In genomic region chr2:32823579-32824154, GRCm38 (mm10) we compare ENCODE assay signal across 16 mouse cellular contexts. TPM values are rescaled to one million over a fixed set of nuclear protein-coding genes. Genes with fewer than 3 reads are reported as not detected.
DNase-seq lines count a peak whose midpoint lies in the region; ATAC-seq lines count a peak whose summit lies in the region.
"Had no signal": no experiment of that assay in that cellular context is flagged by ENCODE, and none has a peak within 500 bp of the region (broad histone marks: within the 10 kb centered on the region; RNA-seq: fewer than 3 reads in every experiment).

No protein-coding gene starts in this region.

- no peak overlapping the region for H3K9ac ChIP-seq in midbrain, embryonic 16.5 days (ENCODE audit: low read depth, low read length)
- H3K9ac ChIP-seq in limb, embryonic 13.5 days = no peak overlapping the region
- H3K9ac ChIP-seq: forebrain, postnatal 0 days; liver, embryonic 15.5 days had no signal

- no peak overlapping the region for H3K4me3 ChIP-seq in midbrain, embryonic 10.5 days
- no peak overlapping the region for H3K4me3 ChIP-seq in midbrain, embryonic 16.5 days (ENCODE audit: low read depth, low read length)
- no peak overlapping the region for H3K4me3 ChIP-seq in embryonic facial prominence, embryonic 10.5 days
- no peak overlapping the region for H3K4me3 ChIP-seq in limb, embryonic 13.5 days
- H3K4me3 ChIP-seq: heart, adult 2 months; liver, embryonic 15.5 days had no signal

- peaks cover 5% of the 10 kb centered on the region for H3K36me3 ChIP-seq in midbrain, embryonic 10.5 days
- H3K36me3 ChIP-seq in midbrain, embryonic 16.5 days (ENCODE audit: control insufficient read depth, insufficient read depth, low read length) = no peaks in the 10 kb centered on the region; the same call in 1 of the 2 replicates
- H3K36me3 ChIP-seq in embryonic facial prominence, embryonic 10.5 days (replicated peaks) = 0 out of 2 replicates have a peak, but pooled peaks cover 4% of the 10 kb centered on the region
- H3K36me3 ChIP-seq in limb, embryonic 13.5 days = peaks cover 6% of the 10 kb centered on the region; the same call in 1 of the 2 replicates
- H3K36me3 ChIP-seq: liver, embryonic 15.5 days had no signal

- H3K9me3 ChIP-seq in midbrain, embryonic 10.5 days (replicated peaks) = no peaks in the 10 kb centered on the region
- no peaks in the 10 kb centered on the region for H3K9me3 ChIP-seq in midbrain, embryonic 16.5 days (replicated peaks; ENCODE audit: control insufficient read depth, low read length, poor library complexity, severe bottlenecking)
- no peaks in the 10 kb centered on the region for H3K9me3 ChIP-seq in embryonic facial prominence, embryonic 10.5 days
- H3K9me3 ChIP-seq in limb, embryonic 13.5 days = no peaks in the 10 kb centered on the region
- H3K9me3 ChIP-seq: G1E; liver, embryonic 15.5 days had no signal

- no peak for ATAC-seq in midbrain, embryonic 16.5 days
- no peak for ATAC-seq in limb, embryonic 13.5 days (ENCODE audit: low FRiP score, low read depth)
- ATAC-seq: activated CD4-positive, CD25-positive, alpha-beta regulatory T cell, adult 4 months; forebrain, postnatal 0 days had no signal

- 76% methylated on average over 8 of the region's 8 CpGs for WGBS in midbrain, embryonic 10.5 days
- WGBS in midbrain, embryonic 16.5 days = 63% methylated on average over 8 of the region's 8 CpGs
- 68% methylated on average over 8 of the region's 8 CpGs for WGBS in embryonic facial prominence, embryonic 10.5 days
- WGBS in limb, embryonic 13.5 days = 60% methylated on average over 8 of the region's 8 CpGs

- no peaks in the 10 kb centered on the region for H3K27me3 ChIP-seq in midbrain, embryonic 10.5 days (ENCODE audit: low read depth, poor library complexity, severe bottlenecking)
- H3K27me3 ChIP-seq in midbrain, embryonic 16.5 days (ENCODE audit: control insufficient read depth, insufficient read depth, low read depth, low read length) = no peaks in the 10 kb centered on the region
- no peaks in the 10 kb centered on the region for H3K27me3 ChIP-seq in embryonic facial prominence, embryonic 10.5 days (replicated peaks; ENCODE audit: low read depth, poor library complexity, severe bottlenecking)
- H3K27me3 ChIP-seq in limb, embryonic 13.5 days = no peaks in the 10 kb centered on the region
- H3K27me3 ChIP-seq: liver, embryonic 15.5 days had no signal

- H3K4me2 ChIP-seq in midbrain, embryonic 16.5 days (ENCODE audit: low read length) = no peak overlapping the region
- H3K4me2 ChIP-seq in limb, embryonic 13.5 days (replicated peaks) = no peak overlapping the region
- H3K4me2 ChIP-seq: liver, embryonic 15.5 days had no signal

- peak; percentile 48 to 54 for DNase-seq in cerebellum, postnatal 10 days
- DNase-seq in cerebellum, adult 18-20 months = no peak
- no peak for DNase-seq in midbrain, embryonic 10.5 days (ENCODE audit: low spot score)
- no peak for DNase-seq in embryonic facial prominence, embryonic 10.5 days (ENCODE audit: low spot score)
- no peak for DNase-seq in urinary bladder, postnatal 14 days (ENCODE audit: low spot score)
- DNase-seq in layer of hippocampus, adult 11-12 months (ENCODE audit: low spot score) = no peak
- DNase-seq: cerebellum, adult 9-11 months; forebrain, postnatal 0 days; heart, adult 2 months; kidney, postnatal 14 days; right cerebral cortex, postnatal 4 days had no signal

- H3K27ac ChIP-seq in midbrain, embryonic 10.5 days (replicated peaks) = peak overlapping the region; percentile 82
- no peak overlapping the region for H3K27ac ChIP-seq in midbrain, embryonic 16.5 days (ENCODE audit: low read length)
- peak overlapping the region; percentile 57 for H3K27ac ChIP-seq in embryonic facial prominence, embryonic 10.5 days (replicated peaks)
- H3K27ac ChIP-seq in limb, embryonic 13.5 days = peak overlapping the region; percentile 63; the same call in 1 of the 2 replicates
- H3K27ac ChIP-seq: heart, adult 2 months; liver, embryonic 15.5 days had no signal

- H3K4me1 ChIP-seq in midbrain, embryonic 10.5 days = peaks cover 23% of the 10 kb centered on the region
- no peaks in the 10 kb centered on the region for H3K4me1 ChIP-seq in midbrain, embryonic 16.5 days (ENCODE audit: control insufficient read depth, insufficient read depth, low read length)
- H3K4me1 ChIP-seq in embryonic facial prominence, embryonic 10.5 days = peaks cover 25% of the 10 kb centered on the region
- peaks cover 15% of the 10 kb centered on the region for H3K4me1 ChIP-seq in limb, embryonic 13.5 days

RNA-seq across cellular contexts. Expression of gene Stxbp1, which starts 23.4 kb away (rescaled TPM):
- polyA plus RNA-seq in midbrain, embryonic 10.5 days (2016; fragmentation: Nextera tagmentation; extraction: Ambion mirVana) = 31.4 and 45.6 TPM in 2 replicates
- polyA plus RNA-seq in midbrain, embryonic 16.5 days (2015; fragmentation: Nextera tagmentation; extraction: Ambion mirVana) = 340 and 389 TPM in 2 replicates
- 24.4 and 25.1 TPM in 2 replicates for polyA plus RNA-seq in embryonic facial prominence, embryonic 10.5 days (2016; fragmentation: Nextera tagmentation; extraction: Ambion mirVana)
- 20.8 and 20.9 TPM in 2 replicates for polyA plus RNA-seq in limb, embryonic 13.5 days (2015; fragmentation: Nextera tagmentation; extraction: Ambion mirVana)

RNA-seq across cellular contexts. Expression of gene Cfap157, which starts 39.4 kb away (rescaled TPM):
- polyA plus RNA-seq in midbrain, embryonic 10.5 days (2016; fragmentation: Nextera tagmentation; extraction: Ambion mirVana) = 0.90 and 1.2 TPM in 2 replicates
- 0.82 and 0.99 TPM in 2 replicates for polyA plus RNA-seq in midbrain, embryonic 16.5 days (2015; fragmentation: Nextera tagmentation; extraction: Ambion mirVana)
- polyA plus RNA-seq in embryonic facial prominence, embryonic 10.5 days (2016; fragmentation: Nextera tagmentation; extraction: Ambion mirVana) = 0.54 and 0.60 TPM in 2 replicates
- polyA plus RNA-seq in limb, embryonic 13.5 days (2015; fragmentation: Nextera tagmentation; extraction: Ambion mirVana) = 1.3 TPM in 2 replicates
- polyA plus RNA-seq: activated CD4-positive, CD25-positive, alpha-beta regulatory T cell, adult 4 months; G1E; liver, embryonic 15.5 days had no signal

RNA-seq across cellular contexts. Expression of gene Ptrh1, which starts 48.1 kb away (rescaled TPM):
- polyA plus RNA-seq in midbrain, embryonic 10.5 days (2016; fragmentation: Nextera tagmentation; extraction: Ambion mirVana) = 5.2 TPM in 2 replicates
- 4.9 and 5.0 TPM in 2 replicates for polyA plus RNA-seq in midbrain, embryonic 16.5 days (2015; fragmentation: Nextera tagmentation; extraction: Ambion mirVana)
- 5.3 and 6.4 TPM in 2 replicates for polyA plus RNA-seq in embryonic facial prominence, embryonic 10.5 days (2016; fragmentation: Nextera tagmentation; extraction: Ambion mirVana)
- 5.2 and 6.7 TPM in 2 replicates for polyA plus RNA-seq in limb, embryonic 13.5 days (2015; fragmentation: Nextera tagmentation; extraction: Ambion mirVana)

RNA-seq across cellular contexts. Expression of gene Ttc16, which starts 48.2 kb away (rescaled TPM):
- polyA plus RNA-seq in midbrain, embryonic 10.5 days (2016; fragmentation: Nextera tagmentation; extraction: Ambion mirVana) = 0.31 TPM in 2 replicates
- 0.68 and 0.80 TPM in 2 replicates for polyA plus RNA-seq in midbrain, embryonic 16.5 days (2015; fragmentation: Nextera tagmentation; extraction: Ambion mirVana)
- polyA plus RNA-seq in embryonic facial prominence, embryonic 10.5 days (2016; fragmentation: Nextera tagmentation; extraction: Ambion mirVana) = 0.31 and 0.34 TPM in 2 replicates
- 0.37 and 0.61 TPM in 2 replicates for polyA plus RNA-seq in limb, embryonic 13.5 days (2015; fragmentation: Nextera tagmentation; extraction: Ambion mirVana)
- polyA plus RNA-seq: liver, embryonic 15.5 days had no signal

RNA-seq across cellular contexts. Expression of gene Fam129b, which starts 52.2 kb away (rescaled TPM):
- 23.5 and 25.5 TPM in 2 replicates for polyA plus RNA-seq in midbrain, embryonic 10.5 days (2016; fragmentation: Nextera tagmentation; extraction: Ambion mirVana)
- polyA plus RNA-seq in midbrain, embryonic 16.5 days (2015; fragmentation: Nextera tagmentation; extraction: Ambion mirVana) = 25.3 and 27.4 TPM in 2 replicates
- polyA plus RNA-seq in embryonic facial prominence, embryonic 10.5 days (2016; fragmentation: Nextera tagmentation; extraction: Ambion mirVana) = 43.9 and 46.4 TPM in 2 replicates
- 48.5 and 55.8 TPM in 2 replicates for polyA plus RNA-seq in limb, embryonic 13.5 days (2015; fragmentation: Nextera tagmentation; extraction: Ambion mirVana)

Comparison
In these comparisons a context has a peak if more than half of its experiments do, and no peak if none do; other contexts are left out.
1. DNase-seq: peak in cerebellum, postnatal 10 days (2 of 2); none in cerebellum, adult 18-20 months (0 of 2), midbrain, embryonic 10.5 days (single experiment), embryonic facial prominence, embryonic 10.5 days (single experiment), urinary bladder, postnatal 14 days (single experiment) and layer of hippocampus, adult 11-12 months (single experiment).